Mouse (Mus musculus) megakaryocyte, embryonic 14.5 days (primary cell): ENCODE measurements around the gene Hist1h2ae.

ENCODE experiments used
- FLI1 ChIP-seq: IDR thresholded peaks from 2 replicates; pipeline ENCODE4 v1.6.1; 2012; ENCODE audit warnings: low read length, inconsistent platforms, mixed read lengths
- GATA1 ChIP-seq: IDR thresholded peaks from 3 replicates; pipeline ENCODE4 v1.6.1; 2012; ENCODE audit warnings: mixed read lengths, low read length, inconsistent platforms, borderline replicate concordance

GRCm38 (mm10) chr13:23526312-23526711 is 44.7 kb downstream of the Hist1h2ae start:
- no peak for TF ChIP-seq GATA1
- TF ChIP-seq FLI1: no peak
